Mouse (Mus musculus): ENCODE data around the gene Ccm2l. TPM values are rescaled to one million over a fixed set of nuclear protein-coding genes. Genes with fewer than 3 reads are reported as not detected.
A peak's percentile ranks its signal among the peaks of the same experiment; 100 is the strongest.

Ccm2l gene
- polyA plus RNA-seq, 1 experiment, result 164 TPM

DNA sequence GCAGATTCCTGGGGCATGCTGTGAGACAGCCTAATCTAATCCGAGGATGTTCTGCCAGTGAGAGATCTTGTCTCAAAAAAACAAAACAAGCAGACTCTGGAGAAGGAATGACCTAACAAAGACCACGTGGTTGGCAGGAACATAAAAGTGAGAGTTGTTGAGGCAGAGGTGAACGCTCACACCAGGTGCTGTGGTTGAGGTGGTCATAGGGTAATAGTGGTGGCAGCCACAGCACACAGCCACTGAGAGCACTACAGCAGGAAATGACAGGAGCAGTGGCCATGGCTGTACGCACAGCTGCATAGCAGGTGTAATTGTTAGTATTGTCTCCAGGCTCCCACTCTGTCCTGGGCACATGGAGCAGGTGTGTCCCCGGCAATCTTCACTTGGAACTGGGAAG is 60.1 kb downstream of the Ccm2l start:
- Histone ChIP-seq H3K4me3 (replicated peaks; ENCODE audit: extremely low read depth, low read depth, low read length) (no peak overlapping the region), H3K4me1 (ENCODE audit: control insufficient read depth, insufficient read depth, low read length) (no peaks in the 10 kb centered on the region; the same call in 1 of the 2 replicates)
- no peak for DNase-seq
- TF ChIP-seq POLR2A (IDR thresholded peaks at IDR 0.05; ENCODE audit: borderline replicate concordance, extremely low read depth, low read depth, low read length) (no peak), CTCF (IDR thresholded peaks at IDR 0.05; ENCODE audit: insufficient read depth, low read length) (no peak)
- 35% methylated on average over 5 of the region's 5 CpGs for WGBS

DNA sequence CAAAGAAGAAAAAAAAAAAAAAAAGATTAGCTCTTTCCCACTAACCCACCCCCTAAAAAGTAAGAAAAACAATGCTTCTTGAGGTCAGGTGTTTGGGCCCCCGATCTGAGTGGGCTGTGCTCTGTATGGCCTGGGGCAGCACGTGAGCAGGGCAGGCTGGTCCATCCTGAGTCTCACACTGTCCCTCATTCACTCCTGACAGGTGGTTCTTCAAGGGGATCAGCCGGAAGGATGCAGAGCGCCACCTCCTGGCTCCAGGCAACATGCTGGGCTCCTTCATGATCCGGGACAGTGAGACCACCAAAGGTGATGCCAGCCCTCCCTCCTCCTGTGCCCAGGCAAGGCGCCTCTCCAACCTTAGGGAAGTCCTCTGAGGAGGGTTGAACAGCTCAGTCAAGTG is 65.3 kb downstream of the Ccm2l start:
- TF ChIP-seq CTCF (IDR thresholded peaks at IDR 0.05; ENCODE audit: insufficient read depth, low read length) (peak; percentile 53), POLR2A (IDR thresholded peaks at IDR 0.05; ENCODE audit: borderline replicate concordance, extremely low read depth, low read depth, low read length) (no peak)
- Histone ChIP-seq H3K4me1 (ENCODE audit: control insufficient read depth, insufficient read depth, low read length) (no peaks in the 10 kb centered on the region), H3K4me3 (replicated peaks; ENCODE audit: extremely low read depth, low read depth, low read length) (no peak overlapping the region)
- WGBS, result 27% methylated on average over 6 of the region's 6 CpGs
- DNase-seq, result no peak

Other genes with a start within 250 kb of the Ccm2l start
- 113 and 118 TPM in 2 replicates for gene Bcl2l1, start 234.2 kb upstream of the Ccm2l start, polyA plus RNA-seq (2012; rRNA removed)
- 0.63 and 0.77 TPM in 2 replicates for gene Tpx2, start 218.0 kb upstream of the Ccm2l start, polyA plus RNA-seq (2012; rRNA removed)
- 0.29 and 3.9 TPM in 2 replicates for gene Mylk2, start 154.6 kb upstream of the Ccm2l start, polyA plus RNA-seq (2012; rRNA removed)
- gene Foxs1, start 132.7 kb upstream of the Ccm2l start, polyA plus RNA-seq (2012; rRNA removed), result 11.1 and 12.9 TPM in 2 replicates
- 0.37 and 0.60 TPM in 2 replicates for gene Dusp15, start 114.3 kb upstream of the Ccm2l start, polyA plus RNA-seq (2012; rRNA removed)
- 3.4 and 3.8 TPM in 2 replicates for gene Ttll9, start 103.5 kb upstream of the Ccm2l start, polyA plus RNA-seq (2012; rRNA removed)
- 39.9 and 61.9 TPM in 2 replicates for gene Pdrg1, start 50.5 kb upstream of the Ccm2l start, polyA plus RNA-seq (2012; rRNA removed)
- gene Xkr7, start 34.1 kb upstream of the Ccm2l start, polyA plus RNA-seq (2012; rRNA removed), result 0.03 TPM in 1 of 2 replicates, not detected in the other
- gene Hck, start 42.5 kb downstream of the Ccm2l start, polyA plus RNA-seq (2012; rRNA removed), result 45.0 and 52.8 TPM in 2 replicates
- gene Tm9sf4, start 95.3 kb downstream of the Ccm2l start, polyA plus RNA-seq (2012; rRNA removed), result 32.7 and 45.8 TPM in 2 replicates
- gene Tspyl3, start 159.5 kb downstream of the Ccm2l start, polyA plus RNA-seq (2012; rRNA removed), result 6.0 and 9.3 TPM in 2 replicates
- 7.8 and 12.4 TPM in 2 replicates for gene Plagl2, start 175.5 kb downstream of the Ccm2l start, polyA plus RNA-seq (2012; rRNA removed)
- gene Pofut1, start 175.6 kb downstream of the Ccm2l start, polyA plus RNA-seq (2012; rRNA removed), result 24.3 and 25.5 TPM in 2 replicates
- 6.4 and 10.8 TPM in 2 replicates for gene Kif3b, start 225.5 kb downstream of the Ccm2l start, polyA plus RNA-seq (2012; rRNA removed)

Data from lung, adult 2 months (tissue).